Mouse (Mus musculus): ENCODE results near the gene Tnni1. TPM values are rescaled to one million over a fixed set of nuclear protein-coding genes. Genes with fewer than 3 reads are reported as not detected.

Gene Tnni1
- polyA plus RNA-seq, 1 experiment from 2014 or later, result 0.83 TPM

DNA sequence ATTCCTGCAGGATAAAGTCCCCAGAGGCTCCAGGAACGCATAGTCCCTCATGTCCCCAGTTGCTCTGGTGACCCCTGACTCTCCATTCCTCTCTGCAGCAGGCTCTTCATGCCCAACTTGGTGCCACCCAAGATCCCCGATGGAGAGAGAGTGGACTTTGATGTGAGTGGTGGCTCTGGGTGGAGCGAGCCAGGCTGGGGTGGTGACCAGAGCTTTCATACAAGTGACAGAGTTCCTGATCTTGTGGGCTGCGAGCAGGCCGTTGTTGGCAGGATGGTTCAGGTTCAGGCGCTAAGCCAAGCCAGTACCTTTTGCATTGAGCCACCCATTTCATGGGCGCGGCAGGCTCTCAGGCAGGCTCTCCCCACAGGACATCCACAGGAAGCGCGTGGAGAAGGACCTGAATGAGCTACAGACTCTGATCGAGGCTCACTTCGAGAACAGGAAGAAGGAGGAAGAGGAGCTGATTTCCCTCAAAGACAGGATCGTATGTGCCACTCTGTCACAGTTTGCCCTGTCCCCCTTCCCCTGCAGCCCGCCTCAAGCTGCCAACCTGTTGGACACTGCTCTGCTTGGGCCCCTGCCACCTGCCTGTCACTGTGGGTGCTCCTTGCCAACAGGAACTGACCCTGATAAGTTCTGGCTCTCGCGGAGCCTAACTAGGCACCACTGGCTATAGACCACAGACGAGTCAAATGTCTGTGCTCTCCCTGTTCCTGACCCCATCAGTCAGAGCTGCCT lies 68.5 kb downstream of the Tnni1 start:
- DNase-seq (ENCODE audit: low read depth, low spot score) (no peak), ATAC-seq (no peak)
- in situ Hi-C loops (cut with MboI; ENCODE audit: low pct_unique_long_range_greater_than_20kb), result no loop called here
- TF ChIP-seq CTCF (IDR thresholded peaks at IDR 0.05), result no peak
- ChIA-PET POLR2A (interaction anchor here (0.8 kb wide), 1 partner anchor 10 kb away, joined by 3 read pairs; no protein-coding TSS in a partner anchor), CTCF (interaction anchor here (0.8 to 2.1 kb wide), 21 partner anchors 10 to 129 kb away, joined by 3 to 28 read pairs (median 3); partner anchors contain the start of gene Tnnt2)
- no peaks in the 10 kb centered on the region for H3K27me3 ChIP-seq

DNA sequence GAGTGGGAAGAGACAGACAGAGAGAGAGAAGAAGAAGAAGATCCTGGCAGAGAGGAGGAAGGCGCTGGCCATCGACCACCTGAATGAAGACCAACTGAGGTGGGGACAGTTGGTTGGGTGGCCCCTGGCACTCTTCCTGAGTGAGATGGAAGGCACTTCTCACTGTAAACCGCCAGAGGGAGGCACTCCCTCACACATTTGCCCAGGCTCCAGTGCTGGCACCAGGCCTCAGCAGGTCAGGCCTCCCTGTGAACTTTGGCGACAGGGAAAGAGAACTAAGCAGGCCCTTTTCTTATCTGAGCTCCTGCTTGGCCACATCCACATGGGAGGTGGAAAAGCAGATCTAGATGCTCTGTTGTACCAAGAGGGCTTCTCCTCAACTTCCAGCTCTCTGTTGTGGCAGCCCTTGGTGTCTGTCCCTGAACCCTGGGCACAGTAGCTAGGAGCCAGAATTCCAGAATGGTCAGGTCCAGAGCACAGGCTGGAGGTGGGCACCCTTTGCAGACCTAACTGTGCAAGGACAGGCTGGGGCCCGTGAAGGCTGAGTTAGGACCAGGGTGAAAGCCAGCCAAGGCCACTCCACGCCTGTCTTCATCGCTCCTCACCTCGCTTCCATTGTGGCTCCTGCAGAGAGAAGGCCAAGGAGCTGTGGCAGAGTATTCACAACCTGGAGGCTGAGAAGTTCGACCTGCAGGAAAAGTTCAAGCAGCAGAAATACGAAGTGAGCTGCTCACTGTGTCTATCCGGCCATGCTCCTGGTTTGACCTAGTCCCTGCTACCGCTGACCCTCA lies 71.7 kb downstream of the Tnni1 start:
- ATAC-seq, result peak; percentile 59
- POLR2A ChIA-PET, result interaction anchor here (1.2 kb wide), 1 partner anchor 11 kb away, joined by 3 read pairs; no protein-coding TSS in a partner anchor
- TF ChIP-seq CTCF (IDR thresholded peaks at IDR 0.05), result no peak
- no peaks in the 10 kb centered on the region for H3K27me3 ChIP-seq
- in situ Hi-C loops (cut with MboI; ENCODE audit: low pct_unique_long_range_greater_than_20kb), result no loop called here
- CTCF ChIA-PET, result interaction anchor here (0.7 to 4.7 kb wide), 14 partner anchors 9 to 111 kb away, joined by 3 to 46 read pairs (median 4); no protein-coding TSS in a partner anchor
- no peak for DNase-seq (ENCODE audit: low read depth, low spot score)

DNA sequence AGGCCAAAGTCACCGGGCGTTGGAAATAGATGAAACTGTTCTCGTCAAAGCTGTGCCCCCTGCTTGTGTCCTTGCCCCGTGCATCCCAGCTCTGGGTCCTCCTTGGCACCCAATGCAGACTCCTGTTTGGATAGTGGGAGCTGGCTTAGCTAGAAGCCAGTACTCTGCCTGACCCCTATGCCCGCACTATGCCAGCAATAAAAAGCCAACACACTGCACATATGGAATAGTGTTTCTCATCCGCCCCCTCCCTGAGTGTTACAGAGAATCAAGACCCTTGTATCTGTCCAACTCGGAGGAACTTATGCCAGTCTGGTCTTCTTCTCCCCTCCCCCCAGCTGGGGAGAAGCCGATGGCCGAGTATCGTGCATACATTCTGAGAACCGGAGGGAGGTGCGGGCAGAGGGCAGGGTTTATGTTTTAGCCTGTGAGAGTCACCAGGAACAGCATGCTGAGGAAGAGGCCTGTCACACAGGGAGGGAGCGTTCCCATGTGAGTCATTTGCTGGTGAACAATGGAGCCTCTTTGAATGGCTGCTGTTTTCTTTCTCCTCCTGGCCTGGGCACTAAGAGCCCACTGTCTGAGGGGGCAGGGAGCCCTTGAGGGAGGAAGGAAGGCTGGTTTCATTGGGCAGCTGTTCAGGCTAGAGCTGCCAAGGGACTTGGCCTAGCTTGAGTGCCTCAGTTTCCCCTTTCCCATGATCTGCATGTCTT lies 73.0 kb downstream of the Tnni1 start:
- ATAC-seq (no peak), DNase-seq (ENCODE audit: low read depth, low spot score) (no peak)
- TF ChIP-seq CTCF (IDR thresholded peaks at IDR 0.05), result no peak
- in situ Hi-C loops (cut with MboI; ENCODE audit: low pct_unique_long_range_greater_than_20kb), result no loop called here
- ChIA-PET POLR2A (interaction anchor here (1.2 kb wide), 1 partner anchor 10 kb away, joined by 3 read pairs; no protein-coding TSS in a partner anchor), CTCF (interaction anchor here (0.9 to 4.7 kb wide), 8 partner anchors 9 to 95 kb away, joined by 3 to 46 read pairs (median 4); no protein-coding TSS in a partner anchor)
- no peaks in the 10 kb centered on the region for H3K27me3 ChIP-seq

DNA sequence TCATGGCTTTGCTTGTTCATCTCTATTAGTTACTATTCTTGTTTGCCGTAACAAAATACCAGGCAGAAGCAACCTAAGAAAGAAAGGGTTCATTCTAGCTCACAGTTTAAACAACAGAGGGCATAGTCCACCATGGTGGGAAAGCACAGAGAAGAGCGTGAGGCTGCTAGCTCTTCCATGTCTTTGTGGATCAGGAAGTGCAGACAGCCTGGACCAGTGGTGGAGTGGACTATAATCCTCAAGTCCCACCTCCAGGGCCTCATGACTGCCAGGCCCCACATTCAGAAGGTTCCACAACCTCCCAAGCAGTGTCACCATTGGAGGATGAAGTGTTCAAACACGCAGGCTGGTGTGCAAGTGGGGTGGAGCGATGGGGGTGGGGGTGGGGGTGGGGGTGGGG lies 74.0 kb downstream of the Tnni1 start:
- DNase-seq (ENCODE audit: low read depth, low spot score), result no peak
- in situ Hi-C loops (cut with MboI; ENCODE audit: low pct_unique_long_range_greater_than_20kb), result no loop called here
- ChIA-PET POLR2A (no interaction called here), CTCF (interaction anchor here (1.0 to 4.7 kb wide), 2 partner anchors 8 to 92 kb away, joined by 3 to 46 read pairs; no protein-coding TSS in a partner anchor)
- no peak for ATAC-seq
- TF ChIP-seq CTCF (IDR thresholded peaks at IDR 0.05), result no peak
- H3K27me3 ChIP-seq, result no peaks in the 10 kb centered on the region

DNA sequence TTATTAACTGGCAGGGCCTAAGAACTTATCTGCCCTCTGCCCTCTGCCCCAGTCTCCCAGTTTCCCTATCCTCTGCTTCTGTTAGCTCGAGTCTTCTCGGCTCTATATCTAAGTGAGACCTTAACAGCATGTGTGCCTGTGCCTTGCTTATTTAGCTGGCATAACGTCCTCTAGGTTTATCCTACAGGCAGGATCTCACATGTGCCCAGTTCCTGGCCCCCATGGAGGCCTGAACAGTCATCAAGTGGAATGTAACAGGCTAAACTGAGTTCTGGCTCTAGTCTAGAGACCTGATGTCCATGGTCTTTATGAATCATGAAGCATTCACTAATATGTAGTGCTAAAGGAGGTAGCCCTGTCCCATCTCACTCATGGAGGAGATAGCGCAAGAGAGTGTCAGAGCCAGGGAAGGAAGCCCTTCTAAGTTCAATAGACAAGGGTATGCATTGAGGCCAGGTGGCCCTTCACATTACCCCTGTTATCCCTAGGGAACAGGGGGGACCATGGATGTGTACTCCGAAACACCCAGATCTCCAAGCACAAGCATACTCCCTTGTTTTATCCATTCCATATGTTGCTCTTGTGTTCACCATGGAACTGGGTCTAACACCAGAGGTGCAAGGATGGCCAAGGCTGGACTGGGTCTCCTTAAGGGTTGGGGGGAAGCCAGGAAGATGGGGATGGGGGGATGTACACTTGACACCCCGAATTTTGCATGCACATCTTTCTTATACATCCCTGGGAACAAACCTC lies 75.5 kb downstream of the Tnni1 start:
- H3K27me3 ChIP-seq, result no peaks in the 10 kb centered on the region
- DNase-seq (ENCODE audit: low read depth, low spot score) (no peak), ATAC-seq (no peak)
- ChIA-PET CTCF (interaction anchor here (2.5 kb wide), 1 partner anchor 90 kb away, joined by 8 read pairs; no protein-coding TSS in a partner anchor), POLR2A (no interaction called here)
- in situ Hi-C loops (cut with MboI; ENCODE audit: low pct_unique_long_range_greater_than_20kb), result no loop called here
- no peak for TF ChIP-seq CTCF (IDR thresholded peaks at IDR 0.05)

DNA sequence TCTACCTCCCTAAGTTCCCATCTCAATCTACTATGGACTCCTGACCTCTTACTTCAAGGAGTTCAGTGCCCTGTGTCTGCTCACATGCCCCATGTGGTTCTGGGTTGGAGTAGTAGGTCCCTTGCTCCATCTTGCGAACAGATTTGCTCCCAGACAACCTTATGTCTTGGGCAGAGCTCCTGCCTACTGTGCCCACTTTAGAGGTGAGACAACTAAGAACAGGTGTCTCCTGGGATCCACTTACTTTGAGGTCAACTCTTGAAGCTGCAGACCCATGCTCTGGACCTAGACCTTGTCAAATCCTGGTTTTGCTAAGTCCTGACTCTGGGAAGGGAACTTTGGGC lies 76.1 kb downstream of the Tnni1 start:
- ChIA-PET CTCF (interaction anchor here (0.6 to 2.5 kb wide), 2 partner anchors 27 to 90 kb away, joined by 3 to 8 read pairs; no protein-coding TSS in a partner anchor), POLR2A (no interaction called here)
- no peaks in the 10 kb centered on the region for H3K27me3 ChIP-seq
- ATAC-seq (no peak), DNase-seq (ENCODE audit: low read depth, low spot score) (no peak)
- in situ Hi-C loops (cut with MboI; ENCODE audit: low pct_unique_long_range_greater_than_20kb), result no loop called here
- no peak for TF ChIP-seq CTCF (IDR thresholded peaks at IDR 0.05)

DNA sequence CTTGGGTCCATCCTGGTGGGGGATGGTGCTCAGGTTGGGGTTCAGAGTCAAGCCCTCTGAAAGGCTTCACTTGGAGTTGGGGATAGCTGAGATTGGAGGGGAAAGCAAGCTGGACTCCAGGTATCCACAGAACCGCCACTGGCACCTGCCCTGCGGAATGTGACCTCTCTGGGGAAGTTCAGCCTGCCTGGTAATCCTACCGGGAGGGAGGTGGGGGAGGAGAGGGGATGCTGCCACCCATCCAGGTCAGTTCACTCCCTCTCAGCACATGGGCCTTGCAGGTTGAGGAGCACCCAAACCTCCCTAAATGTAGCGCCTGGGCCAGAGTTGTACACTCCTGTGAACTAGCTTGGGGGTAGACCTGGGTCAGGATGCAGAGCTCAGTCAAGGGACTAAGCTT lies 76.8 kb downstream of the Tnni1 start:
- ChIA-PET CTCF (interaction anchor here (0.6 to 2.5 kb wide), 3 partner anchors 27 to 89 kb away, joined by 3 to 8 read pairs (median 4); no protein-coding TSS in a partner anchor), POLR2A (no interaction called here)
- H3K27me3 ChIP-seq, result no peaks in the 10 kb centered on the region
- no peak for ATAC-seq
- no peak for TF ChIP-seq CTCF (IDR thresholded peaks at IDR 0.05)
- in situ Hi-C loops (cut with MboI; ENCODE audit: low pct_unique_long_range_greater_than_20kb), result no loop called here
- DNase-seq (ENCODE audit: low read depth, low spot score), result no peak

DNA sequence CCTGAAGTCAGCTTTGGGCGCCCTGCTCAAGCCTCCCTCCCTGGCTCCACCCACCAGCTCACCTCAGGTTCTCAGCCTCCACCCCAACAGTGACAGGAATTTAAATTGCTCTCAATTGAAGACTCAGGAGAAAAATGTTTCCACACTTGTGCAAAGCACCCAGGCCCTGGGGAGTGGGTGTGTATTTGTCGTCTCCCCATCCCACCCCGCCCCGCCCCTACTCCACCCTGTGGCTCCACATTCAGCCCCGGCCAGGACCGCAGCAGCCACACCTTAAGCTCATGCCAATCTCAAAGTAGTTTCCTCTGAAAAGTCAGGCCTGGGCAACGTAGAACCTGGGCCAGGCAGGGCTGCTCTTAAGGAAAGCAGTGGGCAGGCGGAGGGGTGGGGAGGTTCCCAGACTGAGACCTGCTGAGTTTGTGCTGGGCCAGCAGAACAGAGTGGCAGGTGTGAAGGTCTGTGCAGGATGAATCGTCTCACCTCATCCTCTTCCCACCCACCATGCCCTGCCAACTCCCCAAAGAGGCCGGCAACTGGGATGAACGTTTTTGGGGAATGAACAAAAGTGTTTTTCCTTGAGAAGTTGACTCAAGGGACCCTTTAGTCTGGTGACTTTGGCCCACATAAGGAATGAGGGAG lies 78.0 kb downstream of the Tnni1 start:
- no peak for TF ChIP-seq CTCF (IDR thresholded peaks at IDR 0.05)
- ATAC-seq (no peak), DNase-seq (ENCODE audit: low read depth, low spot score) (no peak)
- H3K27me3 ChIP-seq, result no peaks in the 10 kb centered on the region
- CTCF ChIA-PET, result interaction anchor here (1.3 to 5.7 kb wide), 4 partner anchors 10 to 88 kb away, joined by 3 to 28 read pairs (median 6); no protein-coding TSS in a partner anchor
- POLR2A ChIA-PET, result no interaction called here
- in situ Hi-C loops (cut with MboI; ENCODE audit: low pct_unique_long_range_greater_than_20kb), result no loop called here

DNA sequence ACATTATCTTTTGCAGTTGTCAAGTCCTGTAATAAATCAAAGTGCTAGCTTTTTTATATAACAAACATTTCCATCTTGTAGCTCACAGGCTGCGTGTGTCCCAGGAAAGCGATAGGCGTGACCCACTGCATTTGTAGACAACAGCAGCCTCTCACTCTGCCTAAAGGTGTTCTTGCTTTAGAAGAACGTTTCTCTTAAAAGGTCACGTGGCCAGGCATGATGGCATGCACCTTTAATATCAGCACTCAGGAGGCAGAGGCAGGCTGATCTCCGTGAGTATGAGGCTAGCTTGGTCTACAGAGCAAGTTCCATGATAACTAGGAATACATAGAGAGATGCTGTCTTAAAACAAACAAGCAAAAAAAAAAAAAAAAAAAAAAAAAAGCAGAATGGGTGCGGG lies 79.3 kb downstream of the Tnni1 start:
- ChIA-PET CTCF (interaction anchor here (1.0 to 5.7 kb wide), 2 partner anchors 11 to 48 kb away, joined by 3 to 28 read pairs; no protein-coding TSS in a partner anchor), POLR2A (interaction anchor here (0.6 to 0.7 kb wide), 2 partner anchors 26 to 87 kb away, joined by 3 to 6 read pairs; no protein-coding TSS in a partner anchor)
- no peak for TF ChIP-seq CTCF (IDR thresholded peaks at IDR 0.05)
- in situ Hi-C loops (cut with MboI; ENCODE audit: low pct_unique_long_range_greater_than_20kb), result no loop called here
- no peak for DNase-seq (ENCODE audit: low read depth, low spot score)
- ATAC-seq, result no peak
- H3K27me3 ChIP-seq, result no peaks in the 10 kb centered on the region

Other genes with a start within 250 kb of the Tnni1 start
- 22.1 TPM for gene Nav1, start 172.1 kb upstream of the Tnni1 start, polyA plus RNA-seq (2021)
- 227 TPM for gene Csrp1, start 59.4 kb upstream of the Tnni1 start, polyA plus RNA-seq (2021)
- 104 TPM for gene Phlda3, start 13.3 kb upstream of the Tnni1 start, polyA plus RNA-seq (2021)
- 138 TPM for gene Lad1, start 39.2 kb downstream of the Tnni1 start, polyA plus RNA-seq (2021)
- 1.1 TPM for gene Tnnt2, start 56.9 kb downstream of the Tnni1 start, polyA plus RNA-seq (2021)
- gene Pkp1, start 139.8 kb downstream of the Tnni1 start, polyA plus RNA-seq (2021), result 0.03 TPM
- gene Igfn1, start 226.9 kb downstream of the Tnni1 start, polyA plus RNA-seq (2021), result not detected
- 122 TPM for gene Tmem9, start 228.7 kb downstream of the Tnni1 start, polyA plus RNA-seq (2021)